Mouse (Mus musculus) G1E (cell line): Measurements from ENCODE around the gene Palm. TPM values are rescaled to one million over a fixed set of nuclear protein-coding genes. Genes with fewer than 3 reads are reported as not detected.

Source experiments
- ATAC-seq: 2 replicates; pipeline ENCODE4 v1.8.0; 2016; ENCODE audit warnings: mild to moderate bottlenecking; ENCODE audit not compliant: insufficient number of reproducible peaks, poor library complexity, low FRiP score, severe bottlenecking; ENCODE audit errors: extremely low read depth
- DNase-seq: peaks from one replicate; pipeline ENCODE4 v3.0.0; 2012; ENCODE audit warnings: low spot score
- H3K27me3 ChIP-seq: 2 replicates; pipeline ENCODE4 v1.6.1; 2012; ENCODE audit warnings: mild to moderate bottlenecking, low read length, inconsistent platforms; ENCODE audit not compliant: insufficient read depth
- H3K36me3 ChIP-seq: replicated peaks from 2 replicates; pipeline ENCODE3; 2012; ENCODE audit warnings: mild to moderate bottlenecking, inconsistent platforms
- H3K4me1 ChIP-seq: 2 replicates; pipeline ENCODE4 v1.6.1; 2012; ENCODE audit warnings: low read depth, low read length, inconsistent platforms, mixed read lengths; ENCODE audit not compliant: insufficient read depth
- H3K4me3 ChIP-seq: 2 replicates; pipeline ENCODE4 v1.5.1; 2012; ENCODE audit warnings: low read depth, mild to moderate bottlenecking, inconsistent platforms, low read length, moderate library complexity, mixed read lengths
- H3K9me3 ChIP-seq: replicated peaks from 2 replicates; pipeline ENCODE4 v1.6.1; 2012; ENCODE audit warnings: inconsistent platforms
- CTCF ChIP-seq: IDR thresholded peaks from 2 replicates; pipeline ENCODE4 v1.5.1; 2012; ENCODE audit warnings: low read depth, low read length, inconsistent platforms, mixed read lengths
- GATA1 ChIP-seq: IDR thresholded peaks from 2 replicates; pipeline ENCODE4 v1.6.1; 2012; ENCODE audit warnings: borderline replicate concordance, low read length, inconsistent platforms, mixed read lengths
- GATA2 ChIP-seq: IDR thresholded peaks from 2 replicates; pipeline ENCODE4 v1.6.1; 2012; ENCODE audit warnings: low read depth, low read length, inconsistent platforms, borderline replicate concordance
- POLR2AphosphoS5 ChIP-seq: IDR thresholded peaks from 2 replicates; pipeline ENCODE4 v1.6.1; 2012; ENCODE audit warnings: low read depth, low read length, inconsistent platforms; ENCODE audit not compliant: insufficient replicate concordance
- TAL1 ChIP-seq: conservative IDR thresholded peaks from 2 replicates; pipeline ENCODE4 v1.6.1; 2012; ENCODE audit warnings: low read depth, low read length, inconsistent platforms, mixed read lengths
- polyA plus RNA-seq: library from polyadenylated mRNA; stranded (reverse); fragments of >175 nt; gene quantifications from 2 replicates; pipeline ENCODE4 v1.2.3, GENCODE M21; 2012
- total RNA-seq, 2 experiments: library from RNA; stranded (forward) in 1 of 2; stranded (reverse) in 1 of 2; fragments of 200-1000 nt in 1 of 2; fragments of >200 nt in 1 of 2; fragmentation: Nextera tagmentation in 1 of 2; gene quantifications; 2 replicates each; pipeline ENCODE4 v1.2.3; 2014 to 2017

The Palm gene
- total and polyA plus RNA-seq, 3 experiments, result 0.11 to 0.42 TPM; not detected in 1

- H3K4me1 ChIP-seq, result peaks cover 20% of the 10 kb centered on the region
- no peak overlapping the region for H3K4me3 ChIP-seq
- ATAC-seq, result no peak
- TF ChIP-seq POLR2AphosphoS5 (no peak), GATA1 (no peak), TAL1 (no peak), CTCF (no peak), GATA2 (no peak)
- H3K9me3 ChIP-seq, result no peaks in the 10 kb centered on the region
- no peaks in the 10 kb centered on the region for H3K36me3 ChIP-seq
- peaks cover 66% of the 10 kb centered on the region for H3K27me3 ChIP-seq
- DNase-seq, result no peak
These were observed 10.4 kb downstream of the Palm start for GRCm38 (mm10) chr10:79803716-79804323.

DNA sequence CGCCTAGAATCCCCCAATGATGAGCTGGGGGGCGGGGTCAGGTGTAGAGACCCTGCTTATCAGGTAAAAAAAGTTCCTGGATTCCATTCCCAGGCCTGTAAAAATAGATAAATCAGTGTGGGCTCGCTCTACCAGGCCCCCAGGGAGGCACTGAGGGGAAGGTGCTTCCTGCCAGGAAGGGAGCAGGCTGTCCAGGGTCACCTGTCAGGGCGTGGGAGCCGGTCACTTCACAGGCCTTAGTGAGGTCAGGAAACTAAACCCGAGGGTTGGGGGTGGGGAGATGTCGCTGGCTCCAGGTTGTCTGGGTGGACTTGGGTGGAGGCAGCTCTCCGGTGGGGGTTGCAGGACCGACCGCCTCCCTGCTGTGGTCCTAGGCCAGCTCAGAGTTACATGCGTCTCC, 12.3 kb downstream of the Palm start:
- TF ChIP-seq GATA1 (no peak), CTCF (no peak), GATA2 (no peak), POLR2AphosphoS5 (no peak), TAL1 (no peak)
- H3K36me3 ChIP-seq, result no peaks in the 10 kb centered on the region
- ATAC-seq, result no peak

GRCm38 (mm10) chr10:79806331-79806730, 13.0 kb downstream of the Palm start:
- no peak overlapping the region for H3K4me3 ChIP-seq
- TF ChIP-seq GATA2, result no peak
- TF ChIP-seq CTCF, result no peak
- TF ChIP-seq POLR2AphosphoS5, result no peak
- no peak for TF ChIP-seq GATA1
- no peak for TF ChIP-seq TAL1
- no peak for ATAC-seq
- peaks cover 20% of the 10 kb centered on the region for H3K4me1 ChIP-seq
- no peaks in the 10 kb centered on the region for H3K9me3 ChIP-seq
- no peaks in the 10 kb centered on the region for H3K36me3 ChIP-seq
- no peak for DNase-seq
- peaks cover 66% of the 10 kb centered on the region for H3K27me3 ChIP-seq

More for the DNA sequence above, 12.3 kb downstream of the Palm start:
- Histone ChIP-seq H3K27me3 (peaks cover 65% of the 10 kb centered on the region), H3K4me3 (no peak overlapping the region), H3K9me3 (no peaks in the 10 kb centered on the region), H3K4me1 (peaks cover 20% of the 10 kb centered on the region)
- no peak for DNase-seq

GRCm38 (mm10) chr10:79806972-79807371, 13.6 kb downstream of the Palm start:
- Histone ChIP-seq H3K4me1 (peaks cover 20% of the 10 kb centered on the region), H3K36me3 (no peaks in the 10 kb centered on the region), H3K9me3 (no peaks in the 10 kb centered on the region), H3K4me3 (no peak overlapping the region), H3K27me3 (peaks cover 67% of the 10 kb centered on the region)
- DNase-seq (no peak), ATAC-seq (no peak)
- no peak for TF ChIP-seq GATA2
- no peak for TF ChIP-seq POLR2AphosphoS5
- TF ChIP-seq GATA1, result no peak
- no peak for TF ChIP-seq CTCF
- no peak for TF ChIP-seq TAL1

- TF ChIP-seq POLR2AphosphoS5 (no peak), GATA2 (no peak), GATA1 (no peak), TAL1 (no peak), CTCF (no peak)
These were observed 14.5 kb downstream of the Palm start for GRCm38 (mm10) chr10:79807826-79808225.

DNA sequence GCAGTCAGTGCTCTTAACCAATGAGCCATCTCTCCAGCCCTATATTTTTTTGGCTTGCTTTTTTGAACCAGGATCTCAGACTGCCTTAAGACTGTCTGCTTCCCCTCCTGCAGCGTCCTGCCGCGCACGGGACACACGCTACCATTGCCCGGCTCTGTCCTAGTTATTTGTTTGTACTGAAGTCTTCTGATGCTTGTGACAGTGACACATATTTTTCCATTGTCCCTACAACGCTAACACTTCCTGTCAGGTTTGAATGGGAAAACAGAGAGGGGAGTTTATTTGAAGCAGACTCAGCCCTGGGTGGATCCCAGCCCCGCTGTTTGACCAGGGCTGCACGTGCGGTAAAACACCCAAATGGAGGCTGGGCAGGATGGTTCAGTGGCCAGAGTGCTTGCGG, 15.4 kb downstream of the Palm start:
- no peak for ATAC-seq
- peaks cover 11% of the 10 kb centered on the region for H3K4me1 ChIP-seq

More at GRCm38 (mm10) chr10:79807826-79808225, 14.5 kb downstream of the Palm start:
- ATAC-seq (no peak), DNase-seq (no peak)
- H3K27me3 ChIP-seq, result peaks cover 65% of the 10 kb centered on the region
- H3K4me3 ChIP-seq, result no peak overlapping the region
- peaks cover 13% of the 10 kb centered on the region for H3K4me1 ChIP-seq
- no peaks in the 10 kb centered on the region for H3K9me3 ChIP-seq
- H3K36me3 ChIP-seq, result no peaks in the 10 kb centered on the region

More for the DNA sequence above, 15.4 kb downstream of the Palm start:
- TF ChIP-seq TAL1, result no peak
- TF ChIP-seq GATA1, result no peak
- TF ChIP-seq CTCF, result no peak
- no peak for TF ChIP-seq POLR2AphosphoS5
- Histone ChIP-seq H3K4me3 (no peak overlapping the region), H3K9me3 (no peaks in the 10 kb centered on the region), H3K36me3 (no peaks in the 10 kb centered on the region), H3K27me3 (peaks cover 64% of the 10 kb centered on the region)
- no peak for DNase-seq
